Mouse (Mus musculus) R1 (cell line): Measurements from ENCODE around the gene Stat2.
"Not testable (repeated sequence)": the region's sequence is repeated elsewhere in the genome, so short reads cannot be mapped to it uniquely, and the experiment has no call there.

ENCODE experiments used
- DNase-seq: peaks from one replicate; pipeline ENCODE4 v3.0.0-alpha.2; 2018; ENCODE audit warnings: low read depth, low spot score

The Stat2 gene

GRCm38 (mm10) chr10:128256328-128256727 is 14.0 kb upstream of the Stat2 start:
- no peak for DNase-seq

GRCm38 (mm10) chr10:128258953-128259352 is 11.4 kb upstream of the Stat2 start:
- no peak for DNase-seq

GRCm38 (mm10) chr10:128259946-128260345 is 10.4 kb upstream of the Stat2 start:
- no peak for DNase-seq

GRCm38 (mm10) chr10:128260376-128260775 is 10.0 kb upstream of the Stat2 start:
- DNase-seq = not testable (repeated sequence)

GRCm38 (mm10) chr10:128262300-128262699 is 8.1 kb upstream of the Stat2 start:
- DNase-seq = peak; percentile 90

GRCm38 (mm10) chr10:128263393-128264310 is 6.7 kb upstream of the Stat2 start:
- no peak for DNase-seq

- DNase-seq = no peak
These were observed 2.0 kb upstream of the Stat2 start, which contains the start of gene Apof for GRCm38 (mm10) chr10:128268371-128268770. Gene Apof, plus strand, starts transcription at chr10:128268671.

GRCm38 (mm10) chr10:128269206-128269910 is 1.0 kb upstream of the Stat2 start:
- DNase-seq = no peak

- peak; percentile 70 for DNase-seq
These were observed 507 bp downstream of the Stat2 start for GRCm38 (mm10) chr10:128270866-128271265.

- no peak for DNase-seq
These were observed 1.5 kb downstream of the Stat2 start for GRCm38 (mm10) chr10:128271883-128272282.

GRCm38 (mm10) chr10:128272819-128273439 is 2.6 kb downstream of the Stat2 start:
- DNase-seq = not testable (repeated sequence)

GRCm38 (mm10) chr10:128275374-128275773 is 5.0 kb downstream of the Stat2 start:
- not testable (repeated sequence) for DNase-seq

GRCm38 (mm10) chr10:128278158-128278557 is 7.8 kb downstream of the Stat2 start:
- no peak for DNase-seq

GRCm38 (mm10) chr10:128280943-128281342 is 10.6 kb downstream of the Stat2 start:
- no peak for DNase-seq

- DNase-seq = peak; percentile 32
These were observed 11.3 kb downstream of the Stat2 start for GRCm38 (mm10) chr10:128281682-128282081.

GRCm38 (mm10) chr10:128282886-128283450 is 12.6 kb downstream of the Stat2 start:
- DNase-seq = no peak

GRCm38 (mm10) chr10:128283604-128284579 is 13.5 kb downstream of the Stat2 start:
- DNase-seq = peak; percentile 91

- DNase-seq = not testable (repeated sequence)
These were observed 20.2 kb downstream of the Stat2 start for GRCm38 (mm10) chr10:128290594-128290993.

GRCm38 (mm10) chr10:128296370-128297090 is 26.2 kb downstream of the Stat2 start:
- no peak for DNase-seq

- no peak for DNase-seq
These were observed 26.9 kb downstream of the Stat2 start for GRCm38 (mm10) chr10:128297221-128297620.
